Mouse (Mus musculus): Measurements from ENCODE around the gene Ccdc191.

The Ccdc191 gene

DNA sequence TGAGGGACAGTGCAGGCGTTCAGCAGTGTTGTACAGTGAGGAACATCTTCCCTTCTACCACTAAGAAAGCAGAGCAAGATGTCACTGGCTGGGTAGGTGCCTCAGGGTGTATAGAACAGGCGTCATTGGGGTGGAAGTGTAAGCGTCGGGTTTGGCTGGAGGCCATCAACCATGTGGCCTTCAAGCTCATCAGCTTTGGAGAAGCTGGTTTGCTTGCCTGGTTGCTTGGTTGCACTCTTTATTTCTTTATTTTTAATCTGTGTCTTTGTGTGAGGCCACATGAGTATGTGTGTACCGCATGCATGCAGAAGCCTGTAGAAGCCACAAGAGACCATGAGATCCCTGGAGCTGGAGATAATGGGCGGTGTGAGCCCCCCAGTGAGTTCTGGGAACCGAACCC is 42.7 kb downstream of the Ccdc191 start:
- peak; percentile 38 to 48 for DNase-seq

DNA sequence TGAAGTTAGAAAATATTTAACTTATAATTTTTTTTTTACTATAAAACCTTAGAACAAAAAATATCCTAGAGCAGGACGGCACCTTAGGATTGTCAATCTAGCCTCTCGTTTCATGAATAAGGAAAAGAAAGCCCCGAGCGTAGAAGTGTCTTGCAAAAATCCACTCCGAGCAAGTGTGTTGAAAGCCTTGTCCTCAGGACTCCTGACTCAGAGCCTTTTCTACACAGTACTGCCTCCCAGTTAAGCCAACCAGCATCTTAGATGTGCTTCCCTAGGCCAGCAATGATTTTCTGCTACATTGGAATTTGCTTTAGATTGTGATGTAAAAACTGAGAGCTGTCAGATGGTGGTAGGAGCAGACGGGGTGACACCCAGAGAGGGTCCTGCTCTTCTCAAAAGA is 43.4 kb downstream of the Ccdc191 start:
- no peak for DNase-seq

DNA sequence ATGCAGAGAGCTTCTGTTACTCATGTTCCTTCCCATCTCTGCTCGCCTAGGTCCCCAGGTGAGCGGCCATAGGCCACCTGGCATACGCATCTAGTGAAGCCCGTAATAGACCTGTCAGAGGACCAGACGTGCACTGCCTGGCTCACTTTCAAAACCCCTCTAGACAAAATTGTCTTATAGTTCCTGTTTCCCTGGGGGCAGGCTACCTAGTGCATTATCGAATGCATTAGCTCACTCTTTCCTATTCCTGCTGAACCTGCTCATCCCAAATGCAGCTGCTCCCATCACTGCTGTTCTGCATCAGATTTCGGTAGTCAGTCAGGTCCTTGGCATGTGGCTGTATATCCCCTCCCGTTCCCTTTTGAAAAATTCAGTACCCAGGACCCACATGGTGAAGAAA is 45.3 kb downstream of the Ccdc191 start:
- peak; percentile 63 to 65 for DNase-seq

DNA sequence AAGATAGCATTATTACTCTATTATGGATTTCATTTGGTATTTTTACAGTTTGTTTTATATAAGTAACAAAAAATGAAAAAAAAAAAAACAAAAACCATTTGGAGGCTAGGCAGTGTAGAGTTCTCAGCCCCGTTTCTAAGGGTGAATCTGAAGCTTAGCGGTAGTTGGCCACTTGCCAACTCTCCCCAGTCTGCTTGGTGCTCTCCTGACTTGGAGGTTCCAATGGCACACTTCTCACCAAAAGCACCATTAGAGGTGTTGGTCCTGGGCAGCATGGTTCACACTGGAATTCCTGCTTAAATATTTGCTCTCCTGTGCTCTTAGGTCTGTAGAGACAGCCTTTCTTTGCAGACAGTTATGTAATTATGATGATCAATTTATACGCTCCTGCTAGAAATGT is 45.8 kb downstream of the Ccdc191 start:
- DNase-seq = peak; percentile 73 to 74

DNA sequence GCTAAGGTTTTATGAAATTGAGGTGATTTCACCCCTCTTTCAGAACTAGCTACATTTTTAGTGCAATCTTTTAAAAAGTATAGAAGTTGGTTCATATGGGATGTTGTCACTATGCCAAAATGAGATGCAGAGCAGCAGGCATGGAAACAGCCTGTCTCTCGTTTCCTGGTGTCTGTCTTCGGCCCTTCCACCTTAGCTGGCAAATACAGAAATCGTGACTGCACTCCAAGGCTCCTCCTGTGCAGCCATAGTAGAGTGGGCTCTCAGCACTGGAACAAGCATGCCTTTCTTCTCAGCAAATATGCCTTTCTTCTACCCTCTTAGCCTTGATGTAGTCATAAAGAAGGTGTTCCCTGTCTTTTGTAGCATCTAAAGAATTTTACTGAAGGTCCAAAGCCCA is 46.3 kb downstream of the Ccdc191 start:
- peak; percentile 32 to 45 for DNase-seq

DNA sequence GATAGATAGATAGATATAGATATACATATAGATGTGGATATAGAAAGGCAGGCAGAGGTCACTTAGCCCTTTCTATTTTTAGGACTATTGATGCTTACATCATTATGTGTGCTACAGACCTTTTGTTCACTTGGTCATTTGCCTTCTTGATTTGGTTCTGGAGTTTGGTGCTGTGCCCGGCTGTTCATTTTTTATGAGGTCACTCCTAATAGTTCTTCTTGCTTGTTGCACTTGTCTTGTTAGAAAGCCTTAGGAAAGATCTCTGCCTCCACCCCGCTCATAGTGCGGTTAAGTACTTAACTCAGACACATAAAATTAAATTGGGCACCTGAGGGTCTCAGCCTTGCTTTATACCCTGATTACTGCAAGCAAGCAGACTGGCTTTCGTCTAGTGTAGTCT is 51.2 kb downstream of the Ccdc191 start:
- no peak for DNase-seq

DNA sequence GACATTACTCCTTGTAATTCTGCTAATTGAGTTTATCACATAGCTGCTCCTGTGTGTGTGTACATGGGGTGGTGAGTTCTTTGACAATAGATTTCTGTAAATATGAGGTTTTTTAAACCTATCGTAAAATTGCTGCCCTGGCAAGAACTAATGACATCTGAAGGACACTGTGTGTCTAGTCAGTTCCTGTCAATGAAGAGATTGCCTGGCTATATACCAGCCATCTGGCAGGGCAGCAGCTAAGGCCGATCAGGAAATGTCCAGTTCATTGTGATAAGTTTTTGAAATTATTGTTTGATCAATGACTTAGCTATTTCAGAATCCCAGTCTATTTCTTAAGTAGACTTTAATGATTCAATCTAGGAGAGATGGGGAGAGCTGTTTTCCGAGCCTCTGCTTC is 55.8 kb downstream of the Ccdc191 start:
- peak; percentile 67 to 69 for DNase-seq

DNA sequence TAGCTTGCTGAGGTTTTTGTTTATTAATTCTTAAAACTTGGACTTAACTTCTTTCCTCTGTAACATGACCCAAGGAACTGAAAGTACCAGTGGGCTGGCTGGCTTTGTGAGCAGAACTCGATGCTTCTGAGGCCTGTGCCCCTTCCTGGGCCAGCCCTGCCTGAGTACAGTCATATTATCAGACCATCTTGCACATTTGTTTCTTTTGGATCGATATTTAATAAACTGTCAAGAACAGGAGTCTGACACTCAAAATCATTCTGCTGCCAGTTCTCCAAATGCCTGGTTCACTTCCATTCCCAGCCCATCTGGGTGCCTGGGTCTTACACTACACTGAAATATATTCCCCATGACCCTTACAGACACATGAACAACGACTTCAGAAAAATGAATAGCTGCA is 56.3 kb downstream of the Ccdc191 start:
- DNase-seq = peak; percentile 45 to 55

DNA sequence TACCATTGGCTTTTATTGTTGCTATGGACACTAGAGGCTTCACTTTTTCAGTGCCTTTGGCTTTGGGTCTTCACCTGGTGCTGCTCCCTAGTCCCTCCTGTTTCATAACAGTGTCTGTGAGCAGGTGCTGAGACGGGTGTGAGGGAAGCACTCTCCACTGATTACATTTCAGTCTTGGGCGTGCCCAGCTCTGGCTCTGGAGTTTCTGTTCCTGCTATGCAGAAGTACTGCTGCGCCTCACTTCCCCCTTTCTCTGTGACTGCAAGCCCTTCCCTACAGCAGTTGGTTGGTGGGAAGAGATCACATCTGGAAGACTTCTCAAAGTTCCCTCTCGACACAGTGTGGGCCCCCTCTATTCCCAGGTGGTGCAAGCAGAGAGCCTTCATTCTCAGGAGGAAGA is 62.0 kb downstream of the Ccdc191 start:
- no peak for DNase-seq

DNA sequence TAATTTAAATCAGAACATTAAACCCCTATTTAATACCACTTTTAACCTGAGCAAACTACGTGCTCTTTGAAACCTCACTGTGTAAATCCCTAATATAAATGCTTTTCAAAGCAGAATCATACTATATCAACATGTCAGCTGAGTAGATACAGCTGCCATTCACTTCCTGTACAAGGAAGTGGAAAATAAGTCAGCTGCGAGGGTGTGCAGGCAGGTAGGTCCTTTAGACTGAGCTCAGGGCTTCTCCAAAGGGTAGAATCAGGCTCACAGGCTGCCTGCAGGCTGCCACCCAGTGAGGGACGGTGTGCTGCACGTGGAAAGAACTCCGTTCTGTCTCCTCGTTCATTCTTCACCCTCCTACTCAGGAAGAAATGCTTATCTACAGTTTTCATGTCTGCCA is 65.3 kb downstream of the Ccdc191 start:
- no peak for DNase-seq

DNA sequence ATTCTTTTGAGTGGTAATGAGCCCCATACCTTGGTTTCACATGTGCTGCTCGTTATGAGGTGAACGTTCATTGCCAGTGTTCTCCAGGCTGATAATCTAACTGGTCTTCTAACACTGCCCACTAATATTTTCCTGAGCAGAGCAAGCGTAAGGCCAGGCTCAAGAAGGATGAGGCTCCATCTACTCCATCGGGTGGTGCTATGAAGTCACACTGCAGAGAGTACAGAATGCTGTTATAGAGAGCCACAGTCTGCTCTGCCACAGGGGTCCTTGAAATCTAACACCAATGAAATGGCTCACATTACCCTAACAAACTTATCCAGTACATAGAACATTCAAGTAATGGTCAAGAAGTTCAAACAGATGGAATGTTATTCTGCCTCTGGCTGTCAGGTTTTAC is 68.4 kb downstream of the Ccdc191 start:
- no peak for DNase-seq

DNA sequence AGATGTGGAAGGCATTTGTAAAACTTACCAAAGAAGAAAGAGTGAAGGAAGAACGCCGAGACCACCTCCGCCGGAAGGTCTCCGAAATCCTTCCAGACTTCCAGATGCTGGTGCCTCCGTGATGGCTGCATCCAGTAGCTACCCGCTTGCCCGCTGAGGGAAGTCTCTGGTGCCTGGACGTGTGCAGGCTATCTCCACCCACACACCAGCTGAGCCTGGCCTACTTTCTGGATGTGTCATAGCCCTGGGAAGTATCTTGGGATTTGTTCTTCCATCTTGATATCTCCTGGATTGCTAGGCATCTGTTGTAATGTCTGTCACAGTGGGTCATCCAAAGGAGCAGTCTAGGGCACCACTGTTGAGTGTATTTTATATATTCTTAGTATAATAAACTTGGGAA is 73.7 kb downstream of the Ccdc191 start:
- no peak for DNase-seq

DNA sequence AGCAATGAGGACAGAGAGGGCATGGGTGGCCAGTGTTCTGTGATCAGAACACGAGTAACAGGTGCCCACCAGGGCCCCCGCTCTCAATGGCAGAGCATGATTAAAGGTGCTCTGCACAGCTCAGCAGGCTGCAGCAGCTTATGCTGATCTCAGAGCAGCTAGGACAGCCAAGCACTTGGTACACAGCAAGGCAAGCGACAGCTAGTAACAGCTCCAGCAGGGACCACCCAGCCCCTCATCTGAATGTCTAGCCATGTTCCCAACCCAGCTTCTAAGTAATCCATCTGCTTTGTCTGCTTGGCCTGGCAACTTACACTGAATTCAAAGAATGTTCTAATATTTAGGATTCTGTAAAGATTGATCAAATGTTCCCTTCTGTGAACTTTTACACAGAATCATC is 74.2 kb downstream of the Ccdc191 start:
- no peak for DNase-seq

DNA sequence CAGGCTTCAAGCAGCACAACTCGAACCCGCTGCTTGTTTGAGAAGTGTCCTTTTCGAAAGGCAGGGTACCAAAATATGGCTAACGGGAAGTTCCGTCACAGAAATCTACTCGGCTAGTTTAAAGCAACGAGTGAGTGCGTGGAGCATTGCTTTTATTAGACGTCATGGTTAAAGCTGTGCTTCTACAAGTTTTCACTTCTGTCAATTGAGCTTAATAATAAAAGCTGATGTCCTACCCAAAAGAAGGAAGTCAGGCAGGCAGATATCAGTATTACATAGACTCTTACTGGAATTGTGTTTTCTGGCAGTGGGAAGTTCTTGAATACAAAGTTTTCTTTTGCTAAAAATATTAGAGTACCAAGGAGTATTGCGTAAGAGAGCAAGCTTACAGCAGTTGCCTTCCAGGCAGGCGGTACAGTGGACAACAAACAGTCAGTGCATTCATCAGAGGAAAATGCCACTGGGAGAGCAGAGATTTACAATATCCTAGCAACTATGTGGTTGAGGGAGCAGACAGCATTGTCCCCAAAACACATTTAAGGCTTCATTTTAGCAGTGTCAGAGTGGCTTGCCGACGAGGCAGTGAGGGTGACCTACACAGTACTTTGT is 76.3 kb downstream of the Ccdc191 start:
- no peak for DNase-seq

DNA sequence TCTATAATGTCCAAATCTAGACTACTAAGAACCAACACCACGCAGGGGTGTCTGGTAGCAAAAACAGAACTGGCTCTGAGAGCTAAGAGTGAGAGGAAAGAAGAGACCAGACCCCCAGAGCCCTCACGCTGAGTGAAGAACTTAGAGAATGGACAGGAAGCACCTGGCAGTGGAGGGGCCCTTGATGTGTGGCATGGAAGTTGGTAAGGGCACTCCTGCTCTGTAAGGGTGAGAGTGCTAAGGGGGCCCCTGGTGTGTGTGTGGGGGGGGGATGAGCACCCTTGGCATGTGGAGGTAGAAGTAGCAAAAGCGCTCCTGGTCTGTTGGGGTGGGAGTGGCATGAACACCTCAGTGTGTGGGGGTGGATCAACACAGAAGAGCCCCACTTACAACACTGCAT is 80.8 kb downstream of the Ccdc191 start:
- no peak for DNase-seq

DNA sequence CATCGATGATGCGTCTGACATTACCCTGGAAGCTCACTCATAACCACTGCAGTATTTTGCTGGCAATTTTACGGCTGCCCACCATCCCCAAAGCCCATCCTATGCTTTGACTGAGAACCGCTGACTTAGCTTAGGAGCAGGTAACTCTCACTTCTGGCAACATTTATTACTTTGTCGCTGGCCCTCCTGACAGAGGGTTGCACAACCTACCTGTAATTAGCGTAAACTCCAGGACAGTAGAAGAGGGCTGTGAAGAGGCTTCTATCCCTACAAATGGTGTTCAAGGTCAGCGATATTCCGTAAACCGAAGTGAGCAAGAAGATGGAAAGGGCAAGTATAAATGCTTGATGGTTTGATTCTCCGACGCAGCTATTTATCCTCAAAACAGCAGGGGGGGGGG is 81.6 kb downstream of the Ccdc191 start:
- no peak for DNase-seq

DNA sequence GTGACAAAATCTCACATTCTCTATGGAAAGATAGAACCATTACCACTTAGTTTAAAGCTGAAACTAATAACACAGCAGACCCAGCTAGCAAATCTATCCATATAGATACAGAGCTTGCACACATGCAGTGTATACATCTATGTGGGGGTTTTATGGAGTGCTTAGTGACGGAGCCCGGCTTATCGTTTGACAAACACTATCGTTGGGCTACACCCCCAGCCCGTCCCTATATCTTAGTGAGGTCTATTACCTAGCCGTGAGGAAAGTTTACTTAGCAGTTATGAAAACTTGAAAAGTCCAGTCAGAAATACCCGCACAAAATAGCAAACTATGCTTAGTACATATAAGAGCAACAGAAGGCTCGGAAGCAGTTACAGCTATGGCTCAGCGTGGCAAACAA is 82.1 kb downstream of the Ccdc191 start:
- no peak for DNase-seq

DNA sequence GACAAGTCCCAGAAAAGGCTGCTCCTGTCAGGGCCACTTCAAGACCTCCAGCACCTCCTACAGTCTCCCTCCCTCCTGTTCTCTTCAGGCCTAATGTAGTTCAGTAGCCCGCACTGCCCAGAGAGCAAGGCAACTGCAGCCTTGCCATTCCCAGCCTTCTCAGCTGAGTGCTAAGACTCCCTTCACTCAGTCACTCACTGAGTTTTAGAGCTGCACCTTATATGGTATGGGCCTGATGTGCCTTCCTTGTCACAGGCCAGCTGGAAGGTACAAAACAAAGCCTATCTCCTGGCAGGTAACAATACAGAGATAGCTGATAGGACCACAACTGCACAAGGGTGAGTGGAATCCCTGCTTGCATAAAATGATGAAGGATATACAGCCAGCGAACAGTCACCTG is 82.8 kb downstream of the Ccdc191 start:
- DNase-seq = no peak

DNA sequence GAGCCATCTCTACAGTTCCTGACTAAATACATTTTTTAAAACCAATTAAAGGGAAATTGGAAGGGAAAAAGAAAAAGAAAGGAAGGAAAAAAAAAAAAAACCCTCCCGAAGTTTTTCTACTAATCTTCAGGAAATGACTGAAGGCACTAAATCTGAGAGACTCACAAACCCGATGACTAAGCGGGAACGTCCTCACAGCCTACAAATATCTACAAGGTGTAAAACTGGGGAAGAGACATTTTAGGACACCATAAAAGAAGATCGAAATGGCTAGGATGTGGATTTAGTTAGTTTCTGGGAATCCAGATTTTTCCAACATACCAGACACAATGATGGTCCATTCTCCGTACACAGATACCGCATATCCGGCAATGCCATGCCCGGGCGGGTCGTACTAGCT is 83.5 kb downstream of the Ccdc191 start:
- DNase-seq = no peak

DNA sequence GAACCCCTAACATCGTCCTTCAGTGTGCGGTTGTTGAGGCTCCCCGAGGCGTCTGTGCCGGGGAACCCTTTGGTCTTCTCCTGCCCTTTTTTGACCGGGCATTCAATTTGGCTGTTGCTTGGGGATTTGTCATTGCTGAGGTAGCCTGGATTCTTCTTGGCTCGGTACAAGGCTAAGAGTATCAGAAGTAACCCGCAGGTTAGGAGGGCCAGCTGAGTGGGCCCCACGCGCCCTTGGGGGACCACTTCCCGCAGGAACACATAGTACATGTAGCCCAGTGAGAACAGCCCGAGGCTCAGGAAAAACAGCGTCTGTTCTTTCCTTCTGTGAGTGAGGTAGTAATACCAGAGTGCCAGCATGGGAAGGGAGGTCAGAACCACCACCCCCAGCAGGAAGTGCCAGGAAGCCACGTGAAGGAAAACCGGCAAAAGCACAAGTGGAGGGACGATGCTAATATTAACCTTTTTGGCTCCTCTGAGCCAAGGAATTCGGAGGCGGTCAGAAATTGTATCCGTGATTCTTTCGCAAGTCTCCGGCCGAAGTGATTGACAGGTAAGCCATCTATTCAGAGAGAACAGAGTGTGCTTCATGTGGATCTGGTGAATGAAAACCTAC is 84.1 kb downstream of the Ccdc191 start:
- no peak for DNase-seq

DNA sequence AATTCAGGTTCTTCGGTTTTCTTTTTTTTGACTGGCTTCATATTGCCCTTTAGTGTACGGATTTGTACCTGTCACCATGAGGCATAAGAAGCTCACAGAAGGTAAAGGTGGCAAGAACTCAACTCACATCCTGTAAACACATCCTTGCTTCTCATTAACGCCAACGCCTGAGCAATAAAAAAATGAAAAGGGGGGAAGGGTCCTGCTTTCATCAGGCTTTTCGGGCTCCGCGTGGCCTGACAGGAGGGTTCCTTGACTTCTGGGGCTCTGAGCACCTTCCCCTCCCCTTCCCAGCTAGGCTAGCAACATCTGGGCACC is 89.4 kb downstream of the Ccdc191 start:
- no peak for DNase-seq

DNA sequence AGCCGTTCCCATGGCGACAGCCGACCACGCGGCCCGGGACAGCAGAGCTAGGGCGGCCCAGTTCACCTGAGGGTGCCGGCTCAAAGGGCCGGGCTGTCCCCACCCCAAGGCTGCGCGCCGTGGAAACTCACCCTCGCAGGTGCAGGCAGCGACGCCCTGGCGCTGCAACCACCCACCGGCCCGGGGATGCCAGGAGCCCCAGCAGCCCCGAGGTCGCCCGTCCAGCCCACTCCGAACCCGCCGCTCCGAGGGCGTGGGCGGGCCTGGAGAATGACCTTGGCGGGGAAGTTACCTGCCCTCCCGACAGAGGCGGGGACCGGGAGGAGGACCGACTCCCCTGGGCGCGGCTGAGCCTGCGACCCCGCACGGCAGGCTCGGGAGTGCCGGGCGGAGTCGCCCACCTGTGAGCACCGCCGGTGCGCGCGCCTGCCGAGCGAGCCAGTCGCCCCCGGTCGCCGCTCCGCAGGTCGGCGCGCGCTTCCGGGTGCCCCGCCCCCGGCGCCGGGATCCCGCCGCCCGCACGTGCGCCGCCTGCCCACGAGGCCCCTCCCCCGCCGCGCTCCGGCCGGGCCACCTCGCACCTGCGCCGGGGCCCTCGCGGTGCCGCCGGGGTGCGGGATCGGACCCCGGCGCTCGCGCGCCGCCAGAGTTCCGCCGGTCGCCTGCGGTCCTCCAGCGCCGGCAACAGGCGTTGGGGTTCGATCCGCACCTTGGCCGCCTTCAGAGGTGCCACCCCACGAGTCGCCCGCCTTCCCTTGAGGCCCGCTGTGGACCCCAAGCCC is 89.9 kb downstream of the Ccdc191 start, which contains the start of gene Zdhhc23:
Zdhhc23 (minus strand) TSS at position 464 of the 782 bp plus-strand sequence.
- DNase-seq = peak; percentile 42 to 62

DNA sequence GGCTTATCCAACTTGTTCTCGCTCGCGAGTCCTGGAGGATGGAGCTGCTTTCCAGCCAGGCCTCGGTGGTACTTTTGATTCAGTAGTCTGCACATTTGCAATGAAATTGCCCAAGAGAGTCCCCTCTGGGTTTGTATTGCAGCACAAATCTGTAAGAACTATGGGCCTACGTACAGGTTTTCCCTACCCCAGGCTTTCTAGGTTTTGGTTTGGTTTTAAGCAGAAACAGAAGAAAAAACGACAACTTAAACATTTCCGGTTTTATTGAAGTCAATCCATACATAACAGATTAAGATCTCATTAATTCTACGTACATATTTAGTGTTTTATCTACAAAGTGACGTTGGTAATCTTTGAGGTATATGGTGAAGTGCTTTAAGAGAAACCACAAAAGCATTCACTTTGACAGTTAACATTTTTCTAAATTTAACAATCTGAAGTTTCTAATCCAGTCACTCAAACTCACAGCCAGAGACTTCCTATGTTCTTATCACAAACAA is 90.6 kb downstream of the Ccdc191 start:
- DNase-seq = no peak

DNA sequence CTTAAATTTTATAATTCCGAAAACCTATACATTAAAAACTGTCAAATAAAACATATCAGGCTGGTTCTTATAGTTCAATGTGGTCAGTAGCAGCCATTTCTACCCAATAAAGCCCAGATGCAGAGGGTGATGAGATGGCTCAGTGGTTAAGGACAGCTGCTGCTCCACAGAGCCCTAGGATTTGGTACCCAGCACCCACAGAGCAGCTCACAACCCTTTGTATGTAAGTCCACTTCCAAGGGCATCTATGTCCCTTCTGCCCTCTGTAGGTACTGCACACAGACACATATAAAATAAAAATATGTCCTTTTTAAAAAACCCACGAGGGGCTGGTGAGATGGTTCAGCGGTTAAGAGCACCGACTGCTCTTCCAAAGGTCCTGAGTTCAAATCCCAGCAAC is 96.7 kb downstream of the Ccdc191 start:
- DNase-seq = no peak

All from cerebellum, postnatal 10 days (tissue).